Mouse (Mus musculus) brown adipose tissue, adult 24 weeks (tissue): ENCODE data around the gene 4933400A11Rik. TPM values are rescaled to one million over a fixed set of nuclear protein-coding genes. Genes with fewer than 3 reads are reported as not detected.

Experiments
- H3K27ac ChIP-seq: fragments of 200-500 bp; replicated peaks from 2 replicates; pipeline ENCODE4 v1.5.1; 2012; ENCODE audit warnings: low read depth, mild to moderate bottlenecking, low read length
- H3K4me1 ChIP-seq: fragments of 200-500 bp; 2 replicates; pipeline ENCODE4 v1.6.1; 2012; ENCODE audit warnings: low read length, mixed read lengths; ENCODE audit not compliant: control insufficient read depth, insufficient read depth, insufficient read length
- H3K4me3 ChIP-seq: fragments of 200-500 bp; 2 replicates; pipeline ENCODE4 v1.5.1; 2012; ENCODE audit warnings: low read depth, mild to moderate bottlenecking, low read length, moderate library complexity; ENCODE audit not compliant: insufficient read depth
- polyA plus RNA-seq: library from polyadenylated mRNA; stranded (reverse); fragments of >200 nt; gene quantifications from 2 replicates; pipeline ENCODE4 v1.2.4, GENCODE M21; 2012; ENCODE audit not compliant: missing spikeins, insufficient read depth, insufficient read length

The 4933400A11Rik gene
- polyA plus RNA-seq, 1 experiment, result not detected

GRCm38 (mm10) chrX:169758001-169758400, 21.4 kb downstream of the 4933400A11Rik start:
- H3K4me3 ChIP-seq, result no peak overlapping the region
- H3K4me1 ChIP-seq, result no peaks in the 10 kb centered on the region
- H3K27ac ChIP-seq, result no peak overlapping the region

- H3K27ac ChIP-seq, result no peak overlapping the region
- no peak overlapping the region for H3K4me3 ChIP-seq
- H3K4me1 ChIP-seq, result no peaks in the 10 kb centered on the region
These were observed 44.0 kb downstream of the 4933400A11Rik start for GRCm38 (mm10) chrX:169735387-169735969.

Other genes starting within 250 kb of the 4933400A11Rik start
- 6.9 and 7.0 TPM in 2 replicates for gene Mid1, start 94.4 kb downstream of the 4933400A11Rik start, polyA plus RNA-seq
- 19.2 and 24.7 TPM in 2 replicates for gene Gm21887, start 230.0 kb upstream of the 4933400A11Rik start, polyA plus RNA-seq